Comparison of ENCODE assay signal across 8 mouse cellular contexts in the genomic region with DNA sequence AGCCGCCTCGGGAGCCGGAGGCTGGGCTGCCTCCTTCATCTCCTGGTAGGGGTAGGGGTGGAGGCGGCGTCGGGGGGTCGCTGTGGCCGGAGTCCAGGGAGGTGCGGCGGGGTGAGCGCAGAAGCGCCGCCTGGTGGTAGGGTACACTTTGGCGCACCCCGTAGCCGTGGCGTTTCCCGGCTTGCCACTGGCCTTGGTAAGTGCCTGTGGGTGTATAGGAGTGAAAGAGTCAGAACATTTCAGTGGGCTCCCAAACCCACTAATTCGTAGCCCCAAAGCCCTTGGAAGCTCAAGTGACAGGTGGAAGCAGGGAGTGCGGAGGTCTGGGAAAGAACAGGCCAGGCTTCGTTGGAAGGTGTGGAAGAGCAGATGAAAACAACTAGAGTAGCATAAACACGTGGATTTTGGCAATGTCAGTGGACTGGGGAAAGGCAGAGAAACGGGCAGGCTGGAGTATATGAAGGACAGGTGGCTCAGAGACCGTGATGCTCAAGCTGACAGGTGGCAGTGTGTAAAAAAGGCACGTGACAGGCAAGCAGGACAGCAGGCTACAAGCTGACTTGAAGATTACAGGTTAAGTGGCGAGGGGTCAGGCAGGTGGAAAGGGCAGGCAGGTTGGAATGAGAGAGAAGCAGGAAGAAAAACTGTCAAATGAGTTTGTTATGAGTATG. TPM values are rescaled to one million over a fixed set of nuclear protein-coding genes. Genes with fewer than 3 reads are reported as not detected.
DNase-seq lines count a peak whose midpoint lies in the region; ATAC-seq and TF ChIP-seq lines count a peak whose summit lies in the region.

No protein-coding gene starts in this region.

- H3K79me2 ChIP-seq in C2C12 (ENCODE audit: control insufficient read depth, insufficient read depth) = no peaks in the 10 kb centered on the region

- no peak for ATAC-seq in heart, embryonic 12.5 days (ENCODE audit: insufficient number of reproducible peaks, low FRiP score)
- no peak for ATAC-seq in liver, embryonic 15.5 days (ENCODE audit: insufficient read depth)

- intact Hi-C loops in heart, postnatal 10 days (cut with DNase I) = no loop called here

- no peak for DNase-seq in heart, postnatal 10 days
- DNase-seq in cerebellum, adult 2 months = peak; percentile 75 to 82
- DNase-seq in hindbrain, embryonic 10.5 days (ENCODE audit: low spot score) = peak; percentile 36
- peak; percentile 60 for DNase-seq in right cerebral cortex, postnatal 14 days
- no peak for DNase-seq in embryo, embryonic 10.5 days (ENCODE audit: low spot score)

- no peak overlapping the region for H3ac ChIP-seq in C2C12 (ENCODE audit: control insufficient read depth, insufficient read length, low read depth)

- H3K27ac ChIP-seq in heart, embryonic 12.5 days (ENCODE audit: poor library complexity, severe bottlenecking) = no peak overlapping the region
- H3K27ac ChIP-seq in cerebellum, adult 2 months (ENCODE audit: insufficient read depth, low read length) = peak overlapping the region; percentile 70
- H3K27ac ChIP-seq in hindbrain, embryonic 10.5 days = 0 out of 2 replicates have a peak overlapping the region, but pooled peaks have one; percentile 86
- no peak overlapping the region for H3K27ac ChIP-seq in liver, embryonic 15.5 days (replicated peaks)

- 5% methylated on average over 26 of the region's 26 CpGs for WGBS in heart, embryonic 12.5 days
- WGBS in cerebellum, adult 2 months = 7% methylated on average over 26 of the region's 26 CpGs
- WGBS in hindbrain, embryonic 10.5 days = 9% methylated on average over 26 of the region's 26 CpGs
- WGBS in liver, embryonic 15.5 days (ENCODE audit: insufficient replicate concordance) = 7% methylated on average over 26 of the region's 26 CpGs

- H3K27me3 ChIP-seq in heart, embryonic 12.5 days (replicated peaks) = peaks cover 88% of the 10 kb centered on the region
- peaks cover 64% of the 10 kb centered on the region for H3K27me3 ChIP-seq in C2C12 (ENCODE audit: control insufficient read depth, insufficient read depth, insufficient read length)
- H3K27me3 ChIP-seq in cerebellum, adult 2 months (ENCODE audit: control insufficient read depth, insufficient read depth, low read length) = no peaks in the 10 kb centered on the region
- peaks cover 94% of the 10 kb centered on the region for H3K27me3 ChIP-seq in hindbrain, embryonic 10.5 days (ENCODE audit: insufficient read depth, poor library complexity, severe bottlenecking)
- H3K27me3 ChIP-seq in liver, embryonic 15.5 days = peaks cover 94% of the 10 kb centered on the region

- peak; percentile 44 for TF ChIP-seq CTCF in C2C12 (IDR thresholded peaks at IDR 0.05; ENCODE audit: control insufficient read depth, insufficient read depth, insufficient read length)
- TF ChIP-seq CTCF in cerebellum, adult 2 months (IDR thresholded peaks at IDR 0.05; ENCODE audit: borderline replicate concordance, insufficient read depth, low read depth, low read length) = peak; percentile 38; the same call in 1 of the 2 replicates

- H3K9me3 ChIP-seq in heart, embryonic 12.5 days (replicated peaks) = no peaks in the 10 kb centered on the region
- H3K9me3 ChIP-seq in hindbrain, embryonic 10.5 days = no peaks in the 10 kb centered on the region
- H3K9me3 ChIP-seq in liver, embryonic 15.5 days (replicated peaks) = no peaks in the 10 kb centered on the region

- H3K79me3 ChIP-seq in C2C12 (ENCODE audit: low read depth) = no peaks in the 10 kb centered on the region

- H3K9ac ChIP-seq in heart, embryonic 12.5 days = peak overlapping the region; percentile 64; the same call in 1 of the 2 replicates
- no peak overlapping the region for H3K9ac ChIP-seq in liver, embryonic 15.5 days

- no peaks in the 10 kb centered on the region for H3K36me3 ChIP-seq in heart, embryonic 12.5 days
- no peaks in the 10 kb centered on the region for H3K36me3 ChIP-seq in C2C12 (ENCODE audit: control insufficient read depth, insufficient read depth)
- no peaks in the 10 kb centered on the region for H3K36me3 ChIP-seq in hindbrain, embryonic 10.5 days
- no peaks in the 10 kb centered on the region for H3K36me3 ChIP-seq in liver, embryonic 15.5 days (replicated peaks)

- TF ChIP-seq POLR2A in cerebellum, adult 2 months (IDR thresholded peaks at IDR 0.05; ENCODE audit: borderline replicate concordance, insufficient read depth, low read length) = peak; percentile 27; the same call in 1 of the 2 replicates

- peak overlapping the region; percentile 100 for H3K4me2 ChIP-seq in heart, embryonic 12.5 days
- H3K4me2 ChIP-seq in liver, embryonic 15.5 days = no peak overlapping the region

- peak overlapping the region; percentile 58 for H3K4me3 ChIP-seq in heart, embryonic 12.5 days
- no peak overlapping the region for H3K4me3 ChIP-seq in C2C12 (ENCODE audit: insufficient read depth, poor library complexity, severe bottlenecking)
- H3K4me3 ChIP-seq in cerebellum, adult 2 months (replicated peaks; ENCODE audit: insufficient read depth, low read depth, low read length) = peak overlapping the region; percentile 99
- H3K4me3 ChIP-seq in hindbrain, embryonic 10.5 days = peak overlapping the region; percentile 73
- peak overlapping the region; percentile 47; the same call in 1 of the 2 replicates for H3K4me3 ChIP-seq in liver, embryonic 15.5 days (replicated peaks)

- peaks cover 35% of the 10 kb centered on the region for H3K4me1 ChIP-seq in heart, embryonic 12.5 days (replicated peaks)
- H3K4me1 ChIP-seq in cerebellum, adult 2 months (ENCODE audit: control insufficient read depth, insufficient read depth, low read length) = peaks cover 46% of the 10 kb centered on the region
- H3K4me1 ChIP-seq in hindbrain, embryonic 10.5 days (replicated peaks) = peaks cover 48% of the 10 kb centered on the region
- peaks cover 11% of the 10 kb centered on the region for H3K4me1 ChIP-seq in liver, embryonic 15.5 days (replicated peaks)

TF ChIP-seq in C2C12, 6 proteins besides CTCF, POLR2A, EP300 and RAD21:
- TF ChIP-seq USF1 (IDR thresholded peaks at IDR 0.05; ENCODE audit: low read depth) (no peak), MAX (IDR thresholded peaks at IDR 0.05) (no peak), FOSL1 (IDR thresholded peaks at IDR 0.05; ENCODE audit: insufficient read depth, low read length, poor library complexity, severe bottlenecking) (no peak), MYOG (IDR thresholded peaks at IDR 0.05; ENCODE audit: control insufficient read depth, extremely low read depth, insufficient read length) (no peak), MYOD1 (IDR thresholded peaks at IDR 0.05; ENCODE audit: control insufficient read depth, insufficient read length, low read depth) (no peak), CEBPB (IDR thresholded peaks at IDR 0.05; ENCODE audit: low read depth) (no peak)
TF ChIP-seq in C2C12: peak in this region for 0.

RNA-seq across cellular contexts. Expression of a gene that starts 2.6 kb away (rescaled TPM):
- 0.09 and 0.18 TPM in 2 replicates for polyA plus RNA-seq in heart, embryonic 12.5 days (2016; fragmentation: Nextera tagmentation; extraction: Ambion mirVana)
- total RNA-seq in heart, postnatal 10 days (2021) = under 1 TPM; 0.12 to 0.15 TPM
- polyA plus RNA-seq in C2C12 (2012; fragmentation: generic; extraction: Trizol) = not detected
- polyA plus RNA-seq in cerebellum, adult 2 months (2012; rRNA removed) = 204 and 227 TPM in 2 replicates
- polyA plus RNA-seq in hindbrain, embryonic 10.5 days (2016; fragmentation: Nextera tagmentation; extraction: Ambion mirVana) = 0.75 and 1.7 TPM in 2 replicates
- polyA plus RNA-seq in liver, embryonic 15.5 days (2015; fragmentation: Nextera tagmentation; extraction: Ambion mirVana) = 0.02 TPM in 1 of 2 replicates, not detected in the other

RNA-seq across cellular contexts. Expression of a gene that starts 7.7 kb away (rescaled TPM):
- polyA plus RNA-seq in heart, embryonic 12.5 days (2016; fragmentation: Nextera tagmentation; extraction: Ambion mirVana) = 8.7 and 9.8 TPM in 2 replicates
- total RNA-seq in heart, postnatal 10 days (2021) = 1 to 10 TPM; 5.5 to 5.7 TPM
- 3.9 TPM for polyA plus RNA-seq in C2C12 (2012; fragmentation: generic; extraction: Trizol)
- polyA plus RNA-seq in cerebellum, adult 2 months (2012; rRNA removed) = 18.6 and 19.1 TPM in 2 replicates
- 14.5 and 16.3 TPM in 2 replicates for polyA plus RNA-seq in hindbrain, embryonic 10.5 days (2016; fragmentation: Nextera tagmentation; extraction: Ambion mirVana)
- polyA plus RNA-seq in liver, embryonic 15.5 days (2015; fragmentation: Nextera tagmentation; extraction: Ambion mirVana) = 16.3 and 17.4 TPM in 2 replicates

RNA-seq across cellular contexts. Expression of a gene that starts 19.5 kb away (rescaled TPM):
- polyA plus RNA-seq in heart, embryonic 12.5 days (2016; fragmentation: Nextera tagmentation; extraction: Ambion mirVana) = 14.3 and 14.8 TPM in 2 replicates
- 10 to 100 TPM; 11.3 to 13.8 TPM for total RNA-seq in heart, postnatal 10 days (2021)
- polyA plus RNA-seq in C2C12 (2012; fragmentation: generic; extraction: Trizol) = 11.5 TPM
- polyA plus RNA-seq in cerebellum, adult 2 months (2012; rRNA removed) = 12.8 and 13.8 TPM in 2 replicates
- 24.4 and 26.1 TPM in 2 replicates for polyA plus RNA-seq in hindbrain, embryonic 10.5 days (2016; fragmentation: Nextera tagmentation; extraction: Ambion mirVana)
- polyA plus RNA-seq in liver, embryonic 15.5 days (2015; fragmentation: Nextera tagmentation; extraction: Ambion mirVana) = 4.4 and 6.2 TPM in 2 replicates

RNA-seq across cellular contexts. Expression of a gene that starts 22.0 kb away (rescaled TPM):
- polyA plus RNA-seq in heart, embryonic 12.5 days (2016; fragmentation: Nextera tagmentation; extraction: Ambion mirVana) = 4.4 and 4.5 TPM in 2 replicates
- total RNA-seq in heart, postnatal 10 days (2021) = 1 to 10 TPM; 2.2 to 3.4 TPM
- polyA plus RNA-seq in C2C12 (2012; fragmentation: generic; extraction: Trizol) = 0.63 TPM
- 10.7 and 11.0 TPM in 2 replicates for polyA plus RNA-seq in cerebellum, adult 2 months (2012; rRNA removed)
- 8.8 and 17.7 TPM in 2 replicates for polyA plus RNA-seq in hindbrain, embryonic 10.5 days (2016; fragmentation: Nextera tagmentation; extraction: Ambion mirVana)
- polyA plus RNA-seq in liver, embryonic 15.5 days (2015; fragmentation: Nextera tagmentation; extraction: Ambion mirVana) = 1.2 and 1.6 TPM in 2 replicates

Comparison
In these comparisons a context has a peak if more than half of its experiments do, and no peak if none do; other contexts are left out.
1. H3K27ac ChIP-seq: peak in cerebellum, adult 2 months (single experiment) and hindbrain, embryonic 10.5 days (single experiment); none in heart, embryonic 12.5 days (single experiment) and liver, embryonic 15.5 days (single experiment).
2. DNase-seq: peak in cerebellum, adult 2 months (2 of 2), hindbrain, embryonic 10.5 days (single experiment) and right cerebral cortex, postnatal 14 days (single experiment); none in heart, postnatal 10 days (0 of 2) and embryo, embryonic 10.5 days (single experiment).
3. RNA of a gene that starts 2.6 kb away (polyA plus RNA-seq): 204 to 227 TPM in cerebellum, adult 2 months; 0.75 to 1.7 TPM in hindbrain, embryonic 10.5 days, 0.09 to 0.18 TPM in heart, embryonic 12.5 days, 0.02 TPM in liver, embryonic 15.5 days and not detected in C2C12 (single experiment); every median in the first group is over 10 times any median in the second.